Mouse (Mus musculus): Measurements from ENCODE around the gene Rbm8a2. TPM values are rescaled to one million over a fixed set of nuclear protein-coding genes. Genes with fewer than 3 reads are reported as not detected.
"Not testable (repeated sequence)": the region's sequence is repeated elsewhere in the genome, so short reads cannot be mapped to it uniquely, and the experiment has no call there.

Rbm8a2 gene
- polyA plus RNA-seq (2014; fragmentation: Nextera tagmentation; extraction: Ambion mirVana), result 0.30 and 0.43 TPM in 2 replicates

DNA sequence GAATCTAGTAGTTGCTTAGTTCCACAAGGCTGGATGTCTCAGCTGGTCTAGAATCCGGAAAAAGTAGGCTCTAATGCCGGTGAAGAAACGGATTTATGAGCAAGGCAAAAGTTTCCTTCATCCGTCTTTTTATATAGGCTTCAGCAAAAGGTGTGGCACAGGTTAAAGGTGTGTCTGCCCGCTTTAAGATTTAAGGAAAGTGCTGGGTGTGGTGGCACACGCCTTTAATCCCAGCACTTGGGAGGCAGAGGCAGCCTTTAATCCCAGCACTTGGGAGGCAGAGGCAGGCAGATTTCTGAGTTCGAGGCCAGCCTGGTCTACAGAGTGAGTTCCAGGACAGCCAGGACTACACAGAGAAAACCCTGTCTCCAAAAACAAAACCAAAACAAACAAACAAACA is at the start of gene Rbm8a2:
Gene Rbm8a2, minus strand, starts transcription at position 101 of the 400 bp plus-strand sequence.
- not testable (repeated sequence) for H3K27me3 ChIP-seq (ENCODE audit: control insufficient read depth, insufficient read depth, low read length); ATAC-seq (ENCODE audit: insufficient number of reproducible peaks, insufficient read depth, low FRiP score, low read depth); H3K4me3 ChIP-seq (ENCODE audit: control insufficient read depth in 1 of 2, insufficient read depth in 1 of 2, low read depth in 1 of 2, low read length in 2 of 2); H3K9me3 ChIP-seq (ENCODE audit: control insufficient read depth, low read length); H3K9ac ChIP-seq (ENCODE audit: low read length); H3K4me1 ChIP-seq (ENCODE audit: control insufficient read depth in 2 of 2, insufficient read depth in 2 of 2, low read length in 2 of 2); H3K4me2 ChIP-seq (ENCODE audit: low read length); H3K36me3 ChIP-seq (ENCODE audit: control insufficient read depth, insufficient read depth, low read length); H3K27ac ChIP-seq (replicated peaks in 1 of 2; ENCODE audit: control insufficient read depth in 1 of 2, insufficient read depth in 1 of 2, low read depth in 2 of 2, low read length in 2 of 2)
- 85% methylated on average over 7 of the region's 7 CpGs for WGBS

DNA sequence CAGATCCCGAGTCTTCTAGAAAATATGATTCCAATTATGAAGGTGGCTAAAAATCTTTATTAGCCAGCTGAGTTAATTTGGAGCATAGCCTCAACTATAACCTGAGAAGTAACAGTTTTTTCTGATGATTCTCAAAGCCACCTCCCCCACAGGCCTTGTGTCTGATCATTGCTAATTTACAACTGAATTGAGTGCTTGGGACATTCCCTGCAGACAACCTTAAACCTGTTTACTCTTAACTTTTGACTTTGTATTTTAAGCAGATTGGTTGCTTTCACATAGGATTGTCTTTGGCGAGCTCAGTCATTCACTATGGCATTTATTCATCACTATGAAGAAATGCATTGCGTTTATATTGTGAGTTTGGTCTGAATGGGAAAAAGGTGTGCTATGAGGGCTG is 49.5 kb upstream of the Rbm8a2 start:
- Histone ChIP-seq H3K4me3 (ENCODE audit: control insufficient read depth in 1 of 2, insufficient read depth in 1 of 2, low read depth in 1 of 2, low read length in 2 of 2) (no peak overlapping the region), H3K27ac (replicated peaks in 1 of 2; ENCODE audit: control insufficient read depth in 1 of 2, insufficient read depth in 1 of 2, low read depth in 2 of 2, low read length in 2 of 2) (no peak overlapping the region), H3K36me3 (ENCODE audit: control insufficient read depth, insufficient read depth, low read length) (no peaks in the 10 kb centered on the region), H3K9me3 (ENCODE audit: control insufficient read depth, low read length) (no peaks in the 10 kb centered on the region), H3K27me3 (ENCODE audit: control insufficient read depth, insufficient read depth, low read length) (no peaks in the 10 kb centered on the region), H3K4me2 (ENCODE audit: low read length) (no peak overlapping the region), H3K9ac (ENCODE audit: low read length) (no peak overlapping the region), H3K4me1 (ENCODE audit: control insufficient read depth in 2 of 2, insufficient read depth in 2 of 2, low read length in 2 of 2) (no peaks in the 10 kb centered on the region)
- 68% methylated on average over 3 of the region's 3 CpGs for WGBS
- ATAC-seq (ENCODE audit: insufficient number of reproducible peaks, insufficient read depth, low FRiP score, low read depth), result no peak

DNA sequence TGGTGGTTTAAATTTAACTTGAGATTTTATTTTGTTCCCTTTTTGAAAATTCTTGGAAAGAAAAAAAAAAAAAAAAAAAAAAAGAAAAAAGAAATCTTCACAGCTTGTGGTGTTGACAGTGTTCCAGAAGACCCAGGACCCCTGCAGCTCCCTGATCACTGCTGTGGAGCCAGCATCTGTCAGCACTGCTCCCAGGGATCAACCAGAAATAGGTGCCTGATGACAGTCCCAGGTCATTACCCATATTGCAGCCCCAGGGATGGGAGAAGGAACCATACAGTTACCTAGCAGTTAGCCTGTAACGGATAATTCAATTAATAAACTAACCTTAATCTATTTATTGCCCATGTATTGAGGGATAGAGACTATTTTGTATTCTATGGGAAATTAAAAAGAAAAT is 45.6 kb upstream of the Rbm8a2 start:
- Histone ChIP-seq H3K4me2 (ENCODE audit: low read length) (no peak overlapping the region), H3K27ac (replicated peaks in 1 of 2; ENCODE audit: control insufficient read depth in 1 of 2, insufficient read depth in 1 of 2, low read depth in 2 of 2, low read length in 2 of 2) (no peak overlapping the region), H3K9ac (ENCODE audit: low read length) (no peak overlapping the region), H3K9me3 (ENCODE audit: control insufficient read depth, low read length) (no peaks in the 10 kb centered on the region), H3K4me3 (ENCODE audit: control insufficient read depth in 1 of 2, insufficient read depth in 1 of 2, low read depth in 1 of 2, low read length in 2 of 2) (no peak overlapping the region), H3K27me3 (ENCODE audit: control insufficient read depth, insufficient read depth, low read length) (no peaks in the 10 kb centered on the region), H3K4me1 (ENCODE audit: control insufficient read depth in 2 of 2, insufficient read depth in 2 of 2, low read length in 2 of 2) (no peaks in the 10 kb centered on the region), H3K36me3 (ENCODE audit: control insufficient read depth, insufficient read depth, low read length) (no peaks in the 10 kb centered on the region)
- ATAC-seq (ENCODE audit: insufficient number of reproducible peaks, insufficient read depth, low FRiP score, low read depth), result no peak
- WGBS, result 24% methylated on average over 1 of the region's 1 CpGs

DNA sequence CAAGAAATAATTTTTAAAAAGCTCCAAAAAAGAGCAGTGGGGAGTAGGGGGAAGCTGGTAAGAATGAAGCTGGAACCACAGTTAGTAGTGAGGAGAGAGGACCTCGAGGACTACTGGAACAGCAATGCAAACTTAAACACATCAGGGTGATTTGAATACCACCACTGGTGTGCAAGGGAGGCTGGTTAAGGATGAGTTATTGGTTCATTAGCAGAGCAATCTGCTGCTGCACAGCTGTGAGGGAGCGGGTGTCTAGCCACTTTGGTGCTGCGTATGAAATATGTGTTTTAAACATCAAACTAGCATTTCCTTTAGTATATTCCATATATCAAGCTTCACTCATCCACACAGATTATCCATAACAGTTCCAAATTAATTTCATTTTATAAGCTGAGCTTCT is 39.6 kb upstream of the Rbm8a2 start:
- ATAC-seq (ENCODE audit: insufficient number of reproducible peaks, insufficient read depth, low FRiP score, low read depth), result no peak
- whole genome bisulfite sequencing, result 95% methylated on average over 3 of the region's 3 CpGs

DNA sequence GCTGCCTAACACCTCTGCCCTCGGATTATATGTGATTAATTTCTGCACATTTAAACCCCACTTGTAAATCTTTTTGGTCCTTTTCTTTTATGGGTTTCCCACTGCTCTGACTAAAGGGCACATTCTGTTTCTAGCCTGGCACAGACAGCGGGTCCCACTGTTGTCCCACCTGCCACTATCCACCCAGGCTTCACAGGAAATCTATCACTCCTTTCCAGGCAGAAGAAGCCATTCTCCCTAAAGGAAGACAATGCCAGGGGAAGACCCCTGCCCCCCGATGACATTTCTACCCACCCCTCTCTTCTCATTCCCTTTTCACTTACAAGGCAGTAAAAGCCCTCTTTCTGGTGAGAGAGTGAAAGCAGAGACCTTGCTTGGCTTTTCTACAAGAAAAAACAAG is 37.2 kb upstream of the Rbm8a2 start:
- no peak overlapping the region for H3K27ac ChIP-seq (replicated peaks in 1 of 2; ENCODE audit: control insufficient read depth in 1 of 2, insufficient read depth in 1 of 2, low read depth in 2 of 2, low read length in 2 of 2)
- H3K9ac ChIP-seq (ENCODE audit: low read length), result no peak overlapping the region
- no peak overlapping the region for H3K4me2 ChIP-seq (ENCODE audit: low read length)
- no peak overlapping the region for H3K4me3 ChIP-seq (ENCODE audit: control insufficient read depth in 1 of 2, insufficient read depth in 1 of 2, low read depth in 1 of 2, low read length in 2 of 2)
- 74% methylated on average over 3 of the region's 3 CpGs for WGBS
- ATAC-seq (ENCODE audit: insufficient number of reproducible peaks, insufficient read depth, low FRiP score, low read depth), result no peak
- H3K9me3 ChIP-seq (ENCODE audit: control insufficient read depth, low read length), result no peaks in the 10 kb centered on the region
- H3K4me1 ChIP-seq (ENCODE audit: control insufficient read depth in 2 of 2, insufficient read depth in 2 of 2, low read length in 2 of 2), result no peaks in the 10 kb centered on the region
- no peaks in the 10 kb centered on the region for H3K36me3 ChIP-seq (ENCODE audit: control insufficient read depth, insufficient read depth, low read length)
- H3K27me3 ChIP-seq (ENCODE audit: control insufficient read depth, insufficient read depth, low read length), result no peaks in the 10 kb centered on the region

More for the DNA sequence above, 39.6 kb upstream of the Rbm8a2 start:
- Histone ChIP-seq H3K27ac (replicated peaks in 1 of 2; ENCODE audit: control insufficient read depth in 1 of 2, insufficient read depth in 1 of 2, low read depth in 2 of 2, low read length in 2 of 2) (no peak overlapping the region), H3K4me2 (ENCODE audit: low read length) (no peak overlapping the region), H3K4me1 (ENCODE audit: control insufficient read depth in 2 of 2, insufficient read depth in 2 of 2, low read length in 2 of 2) (no peaks in the 10 kb centered on the region), H3K9me3 (ENCODE audit: control insufficient read depth, low read length) (no peaks in the 10 kb centered on the region), H3K27me3 (ENCODE audit: control insufficient read depth, insufficient read depth, low read length) (no peaks in the 10 kb centered on the region), H3K9ac (ENCODE audit: low read length) (no peak overlapping the region), H3K4me3 (ENCODE audit: control insufficient read depth in 1 of 2, insufficient read depth in 1 of 2, low read depth in 1 of 2, low read length in 2 of 2) (no peak overlapping the region), H3K36me3 (ENCODE audit: control insufficient read depth, insufficient read depth, low read length) (no peaks in the 10 kb centered on the region)

DNA sequence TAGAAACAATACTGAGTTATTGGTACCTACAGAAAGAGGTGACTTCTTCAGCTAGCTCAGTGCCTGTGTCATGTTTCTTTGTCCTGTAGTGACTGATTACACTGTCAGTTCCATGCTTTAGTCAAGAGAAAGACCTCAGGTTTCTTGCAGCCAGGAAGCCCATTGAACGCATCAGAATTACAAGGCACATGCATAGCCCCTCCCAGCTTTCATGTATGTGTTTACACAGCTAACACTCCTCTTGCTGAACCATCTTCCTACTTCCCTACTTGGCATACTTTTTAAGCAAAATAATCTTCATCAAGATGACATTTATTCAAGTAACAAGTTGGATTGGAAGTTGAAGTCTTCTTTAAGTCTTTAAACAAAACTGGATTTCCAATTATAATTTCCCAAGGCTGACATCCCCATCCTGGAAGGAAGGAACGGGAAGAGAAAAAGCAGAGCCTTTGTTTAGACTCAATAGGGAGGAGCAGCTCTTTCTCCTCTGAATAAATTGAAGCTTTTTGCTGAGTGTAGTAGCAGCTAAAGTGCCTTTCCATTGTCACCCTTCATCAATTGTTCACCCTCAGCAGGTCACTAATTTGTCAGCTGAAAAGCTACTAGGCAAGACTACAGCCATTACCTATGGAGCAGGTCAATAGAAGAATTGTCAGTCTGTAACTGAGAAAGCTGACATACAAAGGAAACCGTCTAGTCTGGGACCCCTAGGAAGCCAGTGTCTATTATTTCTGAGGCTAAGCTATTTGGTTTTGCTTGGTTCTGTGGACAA is 34.8 kb upstream of the Rbm8a2 start:
- ATAC-seq (ENCODE audit: insufficient number of reproducible peaks, insufficient read depth, low FRiP score, low read depth), result no peak
- no peak overlapping the region for H3K9ac ChIP-seq (ENCODE audit: low read length)
- no peak overlapping the region for H3K4me3 ChIP-seq (ENCODE audit: control insufficient read depth in 1 of 2, insufficient read depth in 1 of 2, low read depth in 1 of 2, low read length in 2 of 2)
- H3K36me3 ChIP-seq (ENCODE audit: control insufficient read depth, insufficient read depth, low read length), result no peaks in the 10 kb centered on the region
- H3K4me2 ChIP-seq (ENCODE audit: low read length), result no peak overlapping the region
- H3K27ac ChIP-seq (replicated peaks in 1 of 2; ENCODE audit: control insufficient read depth in 1 of 2, insufficient read depth in 1 of 2, low read depth in 2 of 2, low read length in 2 of 2), result no peak overlapping the region
- H3K4me1 ChIP-seq (ENCODE audit: control insufficient read depth in 2 of 2, insufficient read depth in 2 of 2, low read length in 2 of 2), result no peaks in the 10 kb centered on the region
- WGBS, result 63% methylated on average over 3 of the region's 3 CpGs
- no peaks in the 10 kb centered on the region for H3K27me3 ChIP-seq (ENCODE audit: control insufficient read depth, insufficient read depth, low read length)
- H3K9me3 ChIP-seq (ENCODE audit: control insufficient read depth, low read length), result no peaks in the 10 kb centered on the region

DNA sequence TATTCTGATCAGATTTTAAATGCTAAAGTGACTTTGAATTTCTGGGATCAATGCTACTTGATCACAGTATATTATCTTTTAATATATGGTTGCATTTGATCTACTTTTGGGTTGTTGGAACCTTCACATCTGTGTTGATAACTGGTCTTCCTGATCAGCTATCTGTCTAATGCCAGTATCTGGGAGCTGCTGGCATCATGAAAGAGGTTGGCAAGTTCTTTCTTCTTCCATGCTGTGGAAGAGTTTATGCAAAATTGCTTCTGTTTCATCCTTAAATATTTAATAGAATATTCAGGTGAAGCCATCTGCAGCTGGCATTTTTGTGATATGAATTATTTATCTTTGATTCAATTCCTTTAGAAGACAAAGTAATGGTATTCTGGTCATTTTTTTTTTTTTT is 32.6 kb upstream of the Rbm8a2 start:
- Histone ChIP-seq H3K9ac (ENCODE audit: low read length) (no peak overlapping the region), H3K36me3 (ENCODE audit: control insufficient read depth, insufficient read depth, low read length) (no peaks in the 10 kb centered on the region)
- ATAC-seq (ENCODE audit: insufficient number of reproducible peaks, insufficient read depth, low FRiP score, low read depth), result no peak

DNA sequence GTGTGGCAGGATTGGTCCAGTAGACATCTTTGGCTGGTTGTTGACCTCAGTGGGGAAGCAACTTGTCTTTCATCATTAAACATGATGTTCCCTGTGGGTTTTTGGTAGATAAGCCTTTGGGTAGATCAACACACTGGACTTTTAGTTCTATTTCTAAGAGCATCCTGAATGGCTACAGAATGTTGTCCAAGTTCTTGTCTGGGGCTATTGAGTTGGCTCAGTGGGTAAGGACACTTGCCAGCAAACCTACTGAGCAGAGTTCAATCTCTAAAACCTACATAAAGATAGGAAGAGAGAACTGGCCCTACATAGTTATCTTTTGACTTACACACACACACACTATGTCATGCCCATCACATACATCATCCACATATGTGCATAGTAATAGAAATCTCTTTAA is 32.2 kb upstream of the Rbm8a2 start:
- Histone ChIP-seq H3K9me3 (ENCODE audit: control insufficient read depth, low read length) (no peaks in the 10 kb centered on the region), H3K9ac (ENCODE audit: low read length) (no peak overlapping the region), H3K27ac (replicated peaks in 1 of 2; ENCODE audit: control insufficient read depth in 1 of 2, insufficient read depth in 1 of 2, low read depth in 2 of 2, low read length in 2 of 2) (no peak overlapping the region), H3K36me3 (ENCODE audit: control insufficient read depth, insufficient read depth, low read length) (no peaks in the 10 kb centered on the region), H3K27me3 (ENCODE audit: control insufficient read depth, insufficient read depth, low read length) (no peaks in the 10 kb centered on the region), H3K4me3 (ENCODE audit: control insufficient read depth in 1 of 2, insufficient read depth in 1 of 2, low read depth in 1 of 2, low read length in 2 of 2) (no peak overlapping the region), H3K4me1 (ENCODE audit: control insufficient read depth in 2 of 2, insufficient read depth in 2 of 2, low read length in 2 of 2) (no peaks in the 10 kb centered on the region), H3K4me2 (ENCODE audit: low read length) (no peak overlapping the region)
- no peak for ATAC-seq (ENCODE audit: insufficient number of reproducible peaks, insufficient read depth, low FRiP score, low read depth)

More for the DNA sequence above, 32.6 kb upstream of the Rbm8a2 start:
- no peak overlapping the region for H3K4me2 ChIP-seq (ENCODE audit: low read length)
- H3K4me3 ChIP-seq (ENCODE audit: control insufficient read depth in 1 of 2, insufficient read depth in 1 of 2, low read depth in 1 of 2, low read length in 2 of 2), result no peak overlapping the region
- no peak overlapping the region for H3K27ac ChIP-seq (replicated peaks in 1 of 2; ENCODE audit: control insufficient read depth in 1 of 2, insufficient read depth in 1 of 2, low read depth in 2 of 2, low read length in 2 of 2)
- H3K4me1 ChIP-seq (ENCODE audit: control insufficient read depth in 2 of 2, insufficient read depth in 2 of 2, low read length in 2 of 2), result no peaks in the 10 kb centered on the region
- no peaks in the 10 kb centered on the region for H3K27me3 ChIP-seq (ENCODE audit: control insufficient read depth, insufficient read depth, low read length)
- no peaks in the 10 kb centered on the region for H3K9me3 ChIP-seq (ENCODE audit: control insufficient read depth, low read length)
